Mouse (Mus musculus): ENCODE measurements around the gene Ptprf.

DNA sequence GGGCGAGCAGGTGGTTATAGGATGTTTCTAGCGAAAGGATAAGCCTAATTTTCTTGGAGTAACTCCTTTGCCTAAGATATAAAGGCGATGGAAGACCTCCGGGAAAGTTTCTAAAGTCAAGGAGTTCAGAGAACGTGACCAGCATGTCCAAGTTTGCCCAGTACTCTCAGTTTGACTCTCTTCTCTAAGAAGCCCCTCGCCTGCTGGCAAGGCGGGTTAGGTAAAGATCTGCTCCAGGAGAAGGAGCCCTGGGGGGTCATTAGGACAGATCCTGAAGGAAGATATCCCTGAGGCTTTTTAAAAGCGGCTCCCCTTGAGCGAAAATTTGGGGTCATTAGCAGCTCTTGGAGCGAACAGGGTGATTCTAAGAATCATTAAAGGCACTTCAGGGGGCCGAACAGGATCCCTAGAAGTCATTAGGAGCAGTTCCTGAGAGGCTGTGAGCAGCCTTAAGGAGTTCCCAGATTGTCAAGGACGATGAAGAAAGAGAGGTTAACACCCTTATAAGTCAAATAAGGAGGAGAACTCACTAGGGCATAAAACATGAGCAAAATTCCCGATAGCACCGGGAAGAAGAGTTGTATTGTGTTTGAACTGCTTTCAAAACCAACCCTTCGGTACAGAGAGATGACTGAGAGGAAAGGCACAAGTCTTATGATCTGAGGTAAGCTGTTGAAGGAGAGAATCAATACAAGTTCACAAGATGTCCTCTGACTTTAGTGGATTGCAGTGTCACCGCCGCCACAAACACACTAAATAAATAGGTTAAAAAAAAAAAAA is 110.7 kb downstream of the Ptprf start:
- TF ChIP-seq CTCF (IDR thresholded peaks at IDR 0.05; ENCODE audit: insufficient read depth, low read length) (no peak), POLR2A (IDR thresholded peaks at IDR 0.05; ENCODE audit: borderline replicate concordance, extremely low read depth, low read depth, low read length) (no peak)

Data from lung, adult 2 months (tissue).